Mouse (Mus musculus) midbrain, embryonic 11.5 days (tissue): ENCODE results near the gene Cfap61. TPM values are rescaled to one million over a fixed set of nuclear protein-coding genes. Genes with fewer than 3 reads are reported as not detected.

ENCODE experiments used
- ATAC-seq: fragments of 200-750 bp; cut with Nextera tagmentation; 2 replicates; pipeline ENCODE4 v1.8.0; 2017; ENCODE audit warnings: moderate TSS enrichment, moderate library complexity; ENCODE audit not compliant: low FRiP score
- DNase-seq: peaks from one replicate; pipeline ENCODE4 v3.0.0; 2015; ENCODE audit warnings: low spot score; ENCODE audit errors: missing footprints
- H3K27ac ChIP-seq: fragments of 300-500 bp; sonication (generic); 2 replicates; pipeline ENCODE4 v1.5.1; 2014; ENCODE audit warnings: low read depth, low read length
- H3K27me3 ChIP-seq: fragments of 300-500 bp; sonication (generic); 2 replicates; pipeline ENCODE4 v1.6.1; 2014; ENCODE audit warnings: mild to moderate bottlenecking, low read length, moderate library complexity, mixed read lengths; ENCODE audit not compliant: control insufficient read depth, insufficient read depth
- H3K36me3 ChIP-seq: fragments of 300-500 bp; sonication (generic); 2 replicates; pipeline ENCODE4 v1.6.1; 2014; ENCODE audit warnings: mild to moderate bottlenecking, low read length, moderate library complexity, mixed read lengths; ENCODE audit not compliant: control insufficient read depth, insufficient read depth
- H3K4me1 ChIP-seq: fragments of 300-500 bp; sonication (generic); 2 replicates; pipeline ENCODE4 v1.6.1; 2014; ENCODE audit warnings: low read length; ENCODE audit not compliant: control insufficient read depth, insufficient read depth
- H3K4me2 ChIP-seq: fragments of 300-500 bp; sonication (generic); 2 replicates; pipeline ENCODE4 v1.6.1; 2014; ENCODE audit warnings: mild to moderate bottlenecking, moderate library complexity
- H3K4me3 ChIP-seq: fragments of 300-500 bp; sonication (generic); 2 replicates; pipeline ENCODE4 v1.5.1; 2014; ENCODE audit warnings: low read depth, low read length
- H3K9ac ChIP-seq: fragments of 300-500 bp; sonication (generic); 2 replicates; pipeline ENCODE4 v1.6.1; 2014; ENCODE audit warnings: low read length
- H3K9me3 ChIP-seq: fragments of 300-500 bp; sonication (generic); 2 replicates; pipeline ENCODE4 v1.6.1; 2016; ENCODE audit warnings: low read length; ENCODE audit not compliant: control insufficient read depth
- WGBS: fragments of 180-500 bp; shearing (Covaris S2); extraction: QIAGEN DNeasy Blood & Tissue Kit; methylation state at CpG from one replicate; pipeline ENCODE4 v1.1.7; 2014; 5-methylcytosine and 5-hydroxymethylcytosine counted together
- polyA plus RNA-seq: library from polyadenylated mRNA; unstranded; fragments of >200 nt; fragmentation: Nextera tagmentation; extraction: Ambion mirVana; gene quantifications from 2 replicates; pipeline ENCODE4 v1.2.1, GENCODE M21; 2014

The Cfap61 gene
- polyA plus RNA-seq, 1 experiment from 2014 or later = 0.87 TPM

- Histone ChIP-seq H3K9ac (peak overlapping the region; percentile 34), H3K4me3 (no peak overlapping the region), H3K9me3 (no peaks in the 10 kb centered on the region), H3K4me1 (peaks cover 45% of the 10 kb centered on the region), H3K27me3 (peaks cover 29% of the 10 kb centered on the region), H3K4me2 (peak overlapping the region; percentile 44), H3K36me3 (no peaks in the 10 kb centered on the region), H3K27ac (peak overlapping the region; percentile 72)
- ATAC-seq (peak; percentile 41), DNase-seq (peak; percentile 97)
- 1% methylated on average over 16 of the region's 16 CpGs for WGBS
Measured at GRCm38 (mm10) chr2:146217227-146217980, 282.8 kb downstream of the Cfap61 start.

GRCm38 (mm10) chr2:146218161-146218691, 283.6 kb downstream of the Cfap61 start:
- peaks cover 48% of the 10 kb centered on the region for H3K4me1 ChIP-seq
- peak overlapping the region; percentile 44 for H3K4me2 ChIP-seq
- under 1% methylated on average over 40 of the region's 40 CpGs for WGBS
- peak overlapping the region; percentile 34 for H3K9ac ChIP-seq
- no peaks in the 10 kb centered on the region for H3K36me3 ChIP-seq
- DNase-seq (peak; percentile 98), ATAC-seq (peak; percentile 65)
- H3K27ac ChIP-seq = peak overlapping the region; percentile 72
- no peaks in the 10 kb centered on the region for H3K9me3 ChIP-seq
- H3K27me3 ChIP-seq = peaks cover 37% of the 10 kb centered on the region
- H3K4me3 ChIP-seq = peak overlapping the region; percentile 19

DNA sequence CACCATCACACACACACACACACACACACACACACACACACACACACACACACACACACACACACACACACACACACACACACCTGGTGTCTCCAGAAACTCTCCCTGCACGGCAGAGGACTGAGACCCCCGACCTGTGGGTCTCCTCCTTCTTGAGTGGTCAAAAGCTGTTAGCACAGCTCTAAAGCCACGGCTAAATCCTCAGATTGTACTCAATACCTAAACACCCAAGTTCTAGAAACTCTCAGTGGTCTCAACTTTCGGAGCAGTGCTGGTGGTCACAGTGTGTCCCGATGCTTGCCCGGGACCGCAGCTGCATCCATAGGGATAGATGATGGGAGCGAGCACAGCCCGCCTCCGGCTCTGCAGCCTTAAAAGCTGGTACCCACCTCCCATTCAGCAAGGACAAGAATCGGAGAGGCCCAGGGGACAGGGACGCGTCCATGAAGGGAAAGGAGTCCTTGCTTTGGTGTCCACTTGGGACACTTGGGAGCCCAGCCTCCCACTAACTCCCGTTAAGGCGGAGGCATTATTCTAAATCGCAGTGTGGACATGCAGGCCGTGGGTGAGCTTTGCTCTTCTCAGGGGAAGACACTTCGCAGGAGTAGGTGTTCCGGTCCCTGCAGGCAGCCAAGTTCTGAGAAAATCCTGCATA, 284.4 kb downstream of the Cfap61 start:
- under 1% methylated on average over 19 of the region's 19 CpGs for WGBS
- H3K27me3 ChIP-seq = peaks cover 45% of the 10 kb centered on the region
- H3K4me3 ChIP-seq = 0 out of 2 replicates have a peak overlapping the region, but pooled peaks have one; percentile 14
- ATAC-seq (no peak), DNase-seq (peak; percentile 96)
- no peaks in the 10 kb centered on the region for H3K9me3 ChIP-seq
- peak overlapping the region; percentile 72; the same call in 1 of the 2 replicates for H3K27ac ChIP-seq
- H3K9ac ChIP-seq = peak overlapping the region; percentile 34
- no peaks in the 10 kb centered on the region for H3K36me3 ChIP-seq
- peak overlapping the region; percentile 44 for H3K4me2 ChIP-seq
- peaks cover 54% of the 10 kb centered on the region for H3K4me1 ChIP-seq

- DNase-seq (peak; percentile 92), ATAC-seq (no peak)
- Histone ChIP-seq H3K9ac (no peak overlapping the region), H3K4me3 (no peak overlapping the region), H3K4me2 (no peak overlapping the region; the same call in 1 of the 2 replicates), H3K4me1 (peaks cover 54% of the 10 kb centered on the region), H3K27me3 (peaks cover 50% of the 10 kb centered on the region), H3K27ac (no peak overlapping the region), H3K9me3 (no peaks in the 10 kb centered on the region), H3K36me3 (no peaks in the 10 kb centered on the region)
- WGBS = 7% methylated on average over 11 of the region's 11 CpGs
Measured at GRCm38 (mm10) chr2:146219791-146220190, 285.2 kb downstream of the Cfap61 start.

DNA sequence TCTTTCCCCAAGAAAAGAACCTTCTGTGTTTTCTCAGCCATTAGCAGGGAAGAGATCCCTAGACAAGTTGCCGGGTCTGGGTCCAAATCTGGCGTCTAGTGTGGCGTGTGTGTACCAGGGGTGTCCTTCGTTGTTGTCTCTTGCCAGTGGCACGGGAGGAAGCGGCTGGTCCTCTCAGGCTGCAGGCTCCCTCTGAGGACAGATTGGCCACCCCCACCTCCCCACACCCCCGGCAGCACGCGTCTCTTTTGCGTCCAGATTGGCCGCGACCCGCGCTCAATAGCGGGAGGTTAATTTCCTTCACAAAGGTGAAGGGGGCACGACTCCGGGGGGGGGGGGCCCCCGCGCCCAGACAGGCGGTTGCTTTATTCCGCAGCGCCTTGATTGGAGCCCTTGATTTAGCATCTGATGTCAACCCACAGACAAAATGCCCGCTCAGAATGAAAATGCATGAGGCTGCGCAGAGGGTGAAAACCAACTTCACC, 286.0 kb downstream of the Cfap61 start:
- under 1% methylated on average over 24 of the region's 24 CpGs for WGBS
- DNase-seq (peak; percentile 97), ATAC-seq (no peak)
- Histone ChIP-seq H3K4me3 (peak overlapping the region; percentile 66), H3K36me3 (no peaks in the 10 kb centered on the region), H3K4me1 (peaks cover 56% of the 10 kb centered on the region), H3K4me2 (peak overlapping the region; percentile 89), H3K9me3 (no peaks in the 10 kb centered on the region), H3K27me3 (peaks cover 56% of the 10 kb centered on the region), H3K9ac (peak overlapping the region; percentile 82), H3K27ac (peak overlapping the region; percentile 94)

DNA sequence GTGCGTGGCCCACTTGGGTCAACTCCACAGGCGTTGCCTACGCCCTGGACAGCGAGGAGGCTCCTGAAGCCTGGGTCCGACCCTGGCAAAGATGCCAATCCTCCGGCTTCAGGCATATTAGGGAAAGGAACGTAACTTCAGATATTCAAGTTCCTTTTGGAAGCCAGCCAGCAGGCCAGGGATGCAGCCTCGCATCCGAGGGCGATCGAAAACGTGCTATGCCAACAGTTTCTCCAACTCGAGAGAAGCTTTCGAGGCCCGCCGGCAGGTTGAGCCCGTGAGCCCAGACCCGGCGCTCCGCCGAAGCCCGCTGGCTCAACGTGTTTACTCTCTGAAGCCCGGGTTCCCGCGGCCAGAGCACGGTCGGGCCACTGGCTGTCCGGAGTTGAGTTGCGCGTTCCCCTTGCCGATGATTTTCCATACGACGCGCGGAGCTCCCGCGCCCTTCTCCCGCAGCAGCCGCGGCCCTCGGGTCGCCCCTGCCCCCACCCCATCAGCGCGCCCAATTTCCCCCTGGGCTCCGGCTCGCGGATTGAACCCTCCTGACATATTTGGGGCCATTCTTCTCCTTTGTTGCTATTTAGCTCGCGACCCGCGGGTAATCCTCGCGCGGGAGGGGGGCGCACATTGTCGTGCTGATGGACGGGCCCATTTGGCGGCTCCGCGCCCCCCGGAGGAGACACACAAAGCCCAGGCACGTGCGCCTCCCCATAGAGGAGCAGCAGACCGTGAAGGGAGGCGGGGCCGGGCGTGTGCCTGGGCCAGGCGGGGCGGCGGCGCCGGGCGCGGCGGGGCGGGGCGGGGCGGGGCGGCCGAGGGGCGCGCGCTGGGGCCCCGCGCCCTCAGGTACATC, 286.7 kb downstream of the Cfap61 start, which contains the start of gene Insm1:
TSS of gene Insm1 (plus strand) at position 846 of the 853 bp plus-strand sequence.
- Histone ChIP-seq H3K36me3 (no peaks in the 10 kb centered on the region), H3K27ac (peak within 1 kb of the TSS; percentile 94), H3K4me2 (peak within 1 kb of the TSS; percentile 89), H3K9me3 (no peaks in the 10 kb centered on the region), H3K9ac (peak within 1 kb of the TSS; percentile 82), H3K4me3 (peak within 1 kb of the TSS; percentile 66), H3K4me1 (peaks cover 50% of the 10 kb centered on the region), H3K27me3 (peaks cover 56% of the 10 kb centered on the region)
- ATAC-seq (peak; percentile 75), DNase-seq (peak; percentile 97)
- under 1% methylated on average over 75 of the region's 86 CpGs for WGBS

DNA sequence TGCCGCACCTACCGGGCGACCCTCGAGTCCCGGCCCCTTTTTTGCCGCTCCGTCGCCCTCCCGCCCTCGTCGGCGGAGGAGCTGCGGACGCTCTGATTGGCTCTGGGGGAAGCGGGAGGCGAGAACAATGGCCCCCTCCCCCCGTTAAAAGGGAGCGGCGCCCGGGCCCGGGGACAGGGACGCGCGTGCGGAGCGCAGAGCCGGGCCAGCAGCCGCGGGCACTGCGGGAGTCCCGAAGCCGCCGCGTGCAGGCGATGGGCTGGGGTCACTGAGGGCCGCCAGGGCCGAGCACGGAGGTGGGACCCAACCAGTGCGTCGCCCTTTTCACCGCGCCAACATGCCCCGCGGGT, 287.3 kb downstream of the Cfap61 start:
- Histone ChIP-seq H3K9ac (peak overlapping the region; percentile 82), H3K4me3 (peak overlapping the region; percentile 66), H3K27me3 (peaks cover 61% of the 10 kb centered on the region), H3K4me2 (peak overlapping the region; percentile 89), H3K9me3 (no peaks in the 10 kb centered on the region), H3K27ac (peak overlapping the region; percentile 94), H3K36me3 (no peaks in the 10 kb centered on the region), H3K4me1 (peaks cover 49% of the 10 kb centered on the region)
- peak; percentile 97 for DNase-seq
- WGBS = 0% methylated on average over 33 of the region's 44 CpGs
- ATAC-seq = peak; percentile 56

GRCm38 (mm10) chr2:146222279-146223175, 287.9 kb downstream of the Cfap61 start:
- DNase-seq (peak; percentile 94), ATAC-seq (peak; percentile 0)
- Histone ChIP-seq H3K27ac (peak overlapping the region; percentile 94), H3K27me3 (peaks cover 67% of the 10 kb centered on the region), H3K4me3 (peak overlapping the region; percentile 66), H3K9me3 (no peaks in the 10 kb centered on the region), H3K9ac (peak overlapping the region; percentile 82), H3K36me3 (no peaks in the 10 kb centered on the region), H3K4me2 (peak overlapping the region; percentile 89), H3K4me1 (peaks cover 45% of the 10 kb centered on the region)
- under 1% methylated on average over 133 of the region's 133 CpGs for WGBS
